Comparison of ENCODE assay signal across 28 mouse cellular contexts in the genomic region with DNA sequence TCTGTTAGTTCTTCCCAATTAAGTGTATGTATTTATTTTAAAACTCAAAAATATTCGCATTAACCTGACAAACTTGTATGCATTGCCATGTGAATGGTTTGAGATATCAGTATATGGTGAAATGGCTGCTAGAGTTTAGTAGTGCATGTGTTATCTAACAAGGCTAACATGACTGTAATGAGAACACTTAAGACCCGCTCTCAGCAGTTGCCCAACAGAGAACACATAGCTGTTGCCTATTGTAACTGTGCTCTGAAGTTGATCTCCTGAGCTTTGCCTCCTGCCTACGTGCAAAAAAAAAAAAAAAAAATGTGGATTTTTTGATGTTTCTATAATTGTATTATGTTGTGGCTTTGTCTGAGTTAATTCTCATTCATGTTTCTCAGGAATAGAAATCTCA.
DNase-seq lines count a peak whose midpoint lies in the region; ATAC-seq and TF ChIP-seq lines count a peak whose summit lies in the region.
"Had no signal": no experiment of that assay in that cellular context is flagged by ENCODE, and none has a peak within 500 bp of the region (broad histone marks: within the 10 kb centered on the region; RNA-seq: fewer than 3 reads in every experiment).

No protein-coding gene starts in this region.

- H3K9me3 ChIP-seq in forebrain, embryonic 11.5 days (ENCODE audit: control insufficient read depth, low read length): no peaks in the 10 kb centered on the region
- no peaks in the 10 kb centered on the region for H3K9me3 ChIP-seq in forebrain, embryonic 15.5 days
- no peaks in the 10 kb centered on the region for H3K9me3 ChIP-seq in lung, postnatal 0 days (ENCODE audit: low read length)
- no peaks in the 10 kb centered on the region for H3K9me3 ChIP-seq in midbrain, embryonic 11.5 days (ENCODE audit: control insufficient read depth, low read length)
- no peaks in the 10 kb centered on the region for H3K9me3 ChIP-seq in midbrain, embryonic 13.5 days
- H3K9me3 ChIP-seq: embryonic facial prominence, embryonic 13.5 days; embryonic facial prominence, embryonic 15.5 days; forebrain, embryonic 10.5 days; G1E had no signal

- H3K4me2 ChIP-seq in forebrain, embryonic 11.5 days (ENCODE audit: low read depth, low read length, severe bottlenecking): no peak overlapping the region
- H3K4me2 ChIP-seq in forebrain, embryonic 15.5 days (replicated peaks): no peak overlapping the region
- H3K4me2 ChIP-seq in lung, postnatal 0 days (replicated peaks; ENCODE audit: low read depth, low read length): no peak overlapping the region
- no peak overlapping the region for H3K4me2 ChIP-seq in midbrain, embryonic 11.5 days
- no peak overlapping the region for H3K4me2 ChIP-seq in midbrain, embryonic 13.5 days (replicated peaks)
- H3K4me2 ChIP-seq: embryonic facial prominence, embryonic 13.5 days; embryonic facial prominence, embryonic 15.5 days had no signal

- no peak overlapping the region for H3K27ac ChIP-seq in forebrain, embryonic 11.5 days (ENCODE audit: low read depth, low read length)
- no peak overlapping the region for H3K27ac ChIP-seq in forebrain, embryonic 15.5 days (replicated peaks)
- H3K27ac ChIP-seq in lung, postnatal 0 days (ENCODE audit: low read length): no peak overlapping the region
- no peak overlapping the region for H3K27ac ChIP-seq in midbrain, embryonic 11.5 days (ENCODE audit: low read depth, low read length)
- H3K27ac ChIP-seq in midbrain, embryonic 13.5 days: no peak overlapping the region
- H3K27ac ChIP-seq: embryonic facial prominence, embryonic 13.5 days; embryonic facial prominence, embryonic 15.5 days; forebrain, embryonic 10.5 days had no signal

- H3K4me1 ChIP-seq in forebrain, embryonic 11.5 days (replicated peaks; ENCODE audit: control insufficient read depth, insufficient read depth, low read length): no peaks in the 10 kb centered on the region
- H3K4me1 ChIP-seq in forebrain, embryonic 15.5 days: no peaks in the 10 kb centered on the region
- no peaks in the 10 kb centered on the region for H3K4me1 ChIP-seq in lung, postnatal 0 days (ENCODE audit: insufficient read depth, low read depth, low read length)
- H3K4me1 ChIP-seq in midbrain, embryonic 11.5 days (ENCODE audit: control insufficient read depth, insufficient read depth, low read length): 0 out of 2 replicates have a peak, but pooled peaks cover 2% of the 10 kb centered on the region
- no peaks in the 10 kb centered on the region for H3K4me1 ChIP-seq in midbrain, embryonic 13.5 days (replicated peaks)
- H3K4me1 ChIP-seq: embryonic facial prominence, embryonic 13.5 days; embryonic facial prominence, embryonic 15.5 days had no signal

- no peak for TF ChIP-seq POLR2A in brain, embryonic 14.5 days (IDR thresholded peaks at IDR 0.05; ENCODE audit: borderline replicate concordance, extremely low read depth, insufficient read depth, insufficient read length, poor library complexity, severe bottlenecking)

- ATAC-seq in forebrain, embryonic 11.5 days (replicated peaks; ENCODE audit: low FRiP score): peak; percentile 72
- ATAC-seq in forebrain, embryonic 15.5 days (replicated peaks): no peak; the same call in 1 of the 2 replicates
- peak; percentile 65 for ATAC-seq in lung, postnatal 0 days
- peak; percentile 58; the same call in 1 of the 2 replicates for ATAC-seq in midbrain, embryonic 11.5 days (ENCODE audit: low FRiP score)
- ATAC-seq in midbrain, embryonic 13.5 days: no peak
- ATAC-seq: activated CD4-positive, CD25-positive, alpha-beta regulatory T cell, adult 4 months; CD4-positive, CD25-positive, alpha-beta regulatory T cell, adult 4 months; forebrain, embryonic 16.5 days; Patski had no signal

- WGBS in forebrain, embryonic 11.5 days: 38% methylated on average over 3 of the region's 3 CpGs
- WGBS in forebrain, embryonic 15.5 days: 33% methylated on average over 3 of the region's 3 CpGs
- 50% methylated on average over 3 of the region's 3 CpGs for WGBS in lung, postnatal 0 days
- 53% methylated on average over 3 of the region's 3 CpGs for WGBS in midbrain, embryonic 11.5 days
- 45% methylated on average over 3 of the region's 3 CpGs for WGBS in midbrain, embryonic 13.5 days

- no peaks in the 10 kb centered on the region for H3K27me3 ChIP-seq in forebrain, embryonic 11.5 days (ENCODE audit: control insufficient read depth, insufficient read depth, low read length)
- no peaks in the 10 kb centered on the region for H3K27me3 ChIP-seq in forebrain, embryonic 15.5 days
- no peaks in the 10 kb centered on the region for H3K27me3 ChIP-seq in lung, postnatal 0 days (replicated peaks; ENCODE audit: insufficient read depth, low read length)
- H3K27me3 ChIP-seq in midbrain, embryonic 11.5 days (ENCODE audit: control insufficient read depth, insufficient read depth, low read length): no peaks in the 10 kb centered on the region
- no peaks in the 10 kb centered on the region for H3K27me3 ChIP-seq in midbrain, embryonic 13.5 days
- H3K27me3 ChIP-seq: CH12.LX; embryonic facial prominence, embryonic 13.5 days; embryonic facial prominence, embryonic 15.5 days; Patski had no signal

- no peak overlapping the region for H3K4me3 ChIP-seq in forebrain, embryonic 11.5 days (ENCODE audit: low read depth, low read length)
- no peak overlapping the region for H3K4me3 ChIP-seq in forebrain, embryonic 15.5 days
- H3K4me3 ChIP-seq in lung, postnatal 0 days (ENCODE audit: low read depth, low read length): no peak overlapping the region
- H3K4me3 ChIP-seq in midbrain, embryonic 11.5 days (ENCODE audit: low read depth, low read length): no peak overlapping the region
- H3K4me3 ChIP-seq in midbrain, embryonic 13.5 days (replicated peaks): no peak overlapping the region
- H3K4me3 ChIP-seq: embryonic facial prominence, embryonic 13.5 days; embryonic facial prominence, embryonic 15.5 days; erythroblast, embryonic 14.5 days; forebrain, embryonic 10.5 days had no signal

- no peak for DNase-seq in forebrain, embryonic 11.5 days (ENCODE audit: low spot score)
- DNase-seq in lung, postnatal 0 days (ENCODE audit: low spot score): peak; percentile 66
- DNase-seq in lung, postnatal 14 days: no peak
- DNase-seq in midbrain, embryonic 11.5 days (ENCODE audit: low spot score, missing footprints): no peak
- peak; percentile 39 for DNase-seq in brain, embryonic 14.5 days (ENCODE audit: low read depth)
- DNase-seq: adrenal gland, adult 8-10 months; adrenal gland, postnatal 14 days; adrenal gland, postnatal 36 days; B cell, adult 2 months; cerebellum, adult 11 months; cerebellum, adult 18-20 months; cerebellum, adult 8-10 months; cerebellum, adult 9-11 months; cerebellum, postnatal 14 days; cerebellum, postnatal 36 days; embryo, embryonic 11 days had no signal

- no peak for TF ChIP-seq EP300 in lung, postnatal 0 days (IDR thresholded peaks at IDR 0.05)

- no peak for TF ChIP-seq CTCF in lung, postnatal 0 days (IDR thresholded peaks at IDR 0.05)
- TF ChIP-seq CTCF in brain, embryonic 14.5 days (IDR thresholded peaks at IDR 0.05; ENCODE audit: borderline replicate concordance, extremely low read depth, insufficient read depth, insufficient read length): no peak

- H3K9ac ChIP-seq in forebrain, embryonic 11.5 days (ENCODE audit: low read length): no peak overlapping the region
- no peak overlapping the region for H3K9ac ChIP-seq in forebrain, embryonic 15.5 days (replicated peaks)
- no peak overlapping the region for H3K9ac ChIP-seq in lung, postnatal 0 days (replicated peaks; ENCODE audit: low read depth)
- H3K9ac ChIP-seq in midbrain, embryonic 11.5 days (ENCODE audit: low read length): no peak overlapping the region
- no peak overlapping the region for H3K9ac ChIP-seq in midbrain, embryonic 13.5 days (replicated peaks)
- H3K9ac ChIP-seq: embryonic facial prominence, embryonic 13.5 days; embryonic facial prominence, embryonic 15.5 days had no signal

- H3K36me3 ChIP-seq in forebrain, embryonic 11.5 days (ENCODE audit: control insufficient read depth, insufficient read depth, low read length): no peaks in the 10 kb centered on the region
- H3K36me3 ChIP-seq in forebrain, embryonic 15.5 days: no peaks in the 10 kb centered on the region
- no peaks in the 10 kb centered on the region for H3K36me3 ChIP-seq in lung, postnatal 0 days (ENCODE audit: insufficient read depth, low read length)
- no peaks in the 10 kb centered on the region for H3K36me3 ChIP-seq in midbrain, embryonic 11.5 days (ENCODE audit: control insufficient read depth, insufficient read depth, low read length)
- no peaks in the 10 kb centered on the region for H3K36me3 ChIP-seq in midbrain, embryonic 13.5 days
- H3K36me3 ChIP-seq: embryonic facial prominence, embryonic 13.5 days; embryonic facial prominence, embryonic 15.5 days; forebrain, embryonic 10.5 days; G1E had no signal

Comparison
In these comparisons a context has a peak if more than half of its experiments do, and no peak if none do; other contexts are left out.
1. ATAC-seq: peak in forebrain, embryonic 11.5 days (single experiment), lung, postnatal 0 days (single experiment) and midbrain, embryonic 11.5 days (single experiment); none in forebrain, embryonic 15.5 days (single experiment) and midbrain, embryonic 13.5 days (single experiment).
2. DNase-seq: peak in lung, postnatal 0 days (single experiment) and brain, embryonic 14.5 days (single experiment); none in forebrain, embryonic 11.5 days (single experiment), lung, postnatal 14 days (single experiment) and midbrain, embryonic 11.5 days (single experiment).